Mouse (Mus musculus) erythroblast, embryonic 14.5 days (primary cell): ENCODE results near the gene 1700011M02Rik.
"Not testable (repeated sequence)": the region's sequence is repeated elsewhere in the genome, so short reads cannot be mapped to it uniquely, and the experiment has no call there.

Source experiments
- GATA1 ChIP-seq: IDR thresholded peaks from 2 replicates; pipeline ENCODE4 v1.6.1; 2012; ENCODE audit warnings: low read length, inconsistent platforms, mixed read lengths
- TAL1 ChIP-seq: IDR thresholded peaks from 3 replicates; pipeline ENCODE4 v1.6.1; 2012; ENCODE audit warnings: low read length, inconsistent platforms, mixed read lengths

GRCm38 (mm10) chrX:102908587-102908986 lies at the start of gene 1700011M02Rik, which contains the start of gene Dmrtc1a:
- not testable (repeated sequence) for TF ChIP-seq GATA1, TAL1
